Mouse (Mus musculus) spleen, postnatal 10 days (tissue): ENCODE measurements at regions not wholly inside any gene's neighbourhood (a gene's known extent, or its start where the extent isn't known, plus 50 kb on each side); places are given as distances from the start of the nearest gene placed in this dataset.
A peak's percentile ranks its signal among the peaks of the same experiment; 100 is the strongest.

Source experiments
- DNase-seq, 2 experiments: peaks; one replicate each; pipeline ENCODE4 v3.0.0; 2021 to 2022; ENCODE audit warnings: low spot score in 2 of 2

DNA sequence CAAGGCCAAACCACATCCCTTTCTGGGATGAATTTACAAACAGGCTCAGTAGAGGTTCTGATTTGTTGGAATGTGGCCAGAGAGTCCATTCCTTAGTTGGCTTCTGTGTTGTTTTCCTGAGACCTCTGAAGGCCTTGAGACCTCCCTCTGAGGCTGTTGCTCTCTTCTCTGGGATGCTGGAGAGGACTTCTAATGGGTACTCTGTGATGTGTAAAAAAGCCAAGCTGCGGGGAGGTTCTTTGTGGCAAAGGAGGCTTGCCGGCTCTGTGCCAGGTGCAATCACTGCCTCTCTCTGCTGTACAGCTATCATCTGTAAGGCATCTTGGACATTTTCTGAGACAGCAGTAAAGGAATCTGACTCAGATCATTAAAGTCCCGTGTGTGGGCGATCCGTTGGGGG, 192.3 kb downstream of the Gm5447 start:
- no peak for DNase-seq

DNA sequence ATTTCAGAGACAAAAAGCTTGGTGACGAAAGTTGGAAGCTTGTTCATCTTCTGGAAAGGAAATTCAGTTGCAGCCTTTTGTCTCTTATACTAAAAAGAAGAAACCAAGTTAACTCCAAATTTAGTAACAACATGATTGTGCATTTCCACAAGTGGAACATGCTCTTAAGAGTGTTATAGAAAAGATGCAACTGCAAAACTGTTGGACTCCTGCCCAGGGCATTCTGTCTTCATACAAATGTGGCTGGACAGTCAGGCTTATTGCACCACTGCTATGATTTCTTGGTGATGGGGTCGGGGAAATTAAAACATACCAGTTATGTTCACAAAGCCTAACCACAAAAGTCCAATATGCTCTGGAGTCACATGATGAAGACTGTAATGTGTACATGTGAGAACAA, 194.8 kb downstream of the Gm5447 start:
- no peak for DNase-seq

- DNase-seq, result no peak
Observed at GRCm38 (mm10) chr13:31171751-31172150, 197.7 kb downstream of the Gm5447 start.

DNA sequence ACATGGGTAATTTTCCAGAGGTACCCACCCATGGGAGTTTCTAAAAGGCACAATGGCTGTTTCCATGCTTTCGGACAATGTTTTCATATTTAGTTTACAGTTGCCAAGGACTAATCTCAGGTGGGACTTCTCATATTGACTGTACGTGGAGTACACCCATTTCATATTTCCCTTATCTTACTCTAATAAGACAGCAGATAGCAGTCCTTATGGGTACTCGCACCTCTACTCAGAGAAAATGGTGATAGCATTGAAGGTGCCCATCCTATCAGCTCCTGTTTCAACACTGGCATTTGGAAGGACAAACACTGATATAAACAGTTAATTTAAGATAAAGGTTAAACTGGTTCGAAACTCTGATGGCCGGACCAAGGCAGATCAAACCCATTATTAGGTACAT, 198.6 kb downstream of the Gm5447 start:
- no peak for DNase-seq

GRCm38 (mm10) chr13:31177999-31178783, 204.2 kb downstream of the Gm5447 start:
- no peak for DNase-seq

- DNase-seq, result no peak
Observed at GRCm38 (mm10) chr13:31178964-31179363, 205.0 kb downstream of the Gm5447 start.

- DNase-seq, result peak in 1 of 2 experiments; percentile 15
Observed at GRCm38 (mm10) chr13:31179407-31180001, 205.5 kb downstream of the Gm5447 start.

DNA sequence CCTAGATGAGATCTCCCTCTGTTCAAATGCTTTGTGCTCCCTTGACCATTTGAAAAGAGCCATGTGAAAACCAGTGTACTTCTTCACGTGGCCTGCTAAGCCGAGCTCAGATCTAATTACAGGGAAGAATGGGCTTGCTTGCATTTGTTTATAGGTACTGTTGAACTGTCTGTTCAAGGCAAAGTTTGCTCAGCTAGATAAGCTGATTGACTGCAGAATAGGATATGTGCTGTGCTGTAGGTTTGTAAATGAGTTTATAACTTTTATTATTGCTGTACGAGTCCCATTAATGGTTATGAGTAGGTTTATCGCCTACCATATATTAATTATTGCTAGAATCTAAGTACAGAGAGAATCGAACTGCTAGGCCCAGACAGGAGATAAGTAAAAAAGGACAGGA, 207.5 kb downstream of the Gm5447 start:
- DNase-seq, result no peak

DNA sequence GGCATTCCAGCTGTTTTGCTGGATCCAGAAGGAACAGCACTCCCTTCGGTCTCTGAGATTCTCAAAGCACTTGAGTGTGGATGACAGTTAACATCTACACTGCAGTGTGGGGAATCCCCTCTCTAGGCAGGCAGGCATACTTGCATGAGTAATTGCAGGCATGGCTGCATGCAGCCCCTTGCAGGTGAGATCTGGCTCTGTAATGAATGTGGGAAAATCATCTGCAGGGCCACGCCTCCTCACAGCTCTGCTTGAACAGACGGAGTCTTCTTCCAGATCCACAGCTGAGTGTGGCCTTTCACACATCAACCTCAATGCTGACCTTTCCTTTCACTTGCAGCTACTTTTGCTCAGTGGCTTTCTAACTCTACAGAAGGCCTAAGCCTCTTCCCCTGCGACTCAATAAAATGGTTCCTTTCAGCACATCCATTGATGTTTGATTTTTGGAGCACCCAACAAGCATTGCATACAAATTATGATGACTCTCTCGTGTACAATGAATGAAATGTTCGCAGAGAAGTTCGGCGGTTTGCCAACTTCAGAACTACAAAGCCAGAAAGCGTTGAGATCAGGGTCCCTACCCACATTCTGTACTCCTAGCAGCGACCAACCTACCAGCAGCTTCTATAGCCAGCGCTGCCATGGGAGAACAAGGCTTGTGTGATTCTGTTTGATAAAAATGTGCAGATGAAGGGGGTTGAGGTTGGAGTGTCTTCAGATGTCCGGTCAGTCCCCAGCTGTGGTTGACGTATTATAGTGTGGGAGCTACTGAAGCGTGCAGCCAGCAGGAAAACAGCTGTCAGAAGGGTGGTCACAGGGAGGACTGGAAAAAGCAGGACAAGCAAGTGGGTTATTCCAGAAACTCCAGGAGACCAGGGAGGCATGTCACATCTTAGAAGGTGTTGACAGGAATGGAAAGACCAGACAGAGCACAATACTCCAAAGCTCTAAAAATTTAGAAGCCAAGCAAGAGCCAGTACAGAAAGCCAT, 211.1 kb downstream of the Gm5447 start:
- DNase-seq, result no peak

- no peak for DNase-seq
Observed at GRCm38 (mm10) chr13:31186805-31187589, 213.0 kb downstream of the Gm5447 start.

DNA sequence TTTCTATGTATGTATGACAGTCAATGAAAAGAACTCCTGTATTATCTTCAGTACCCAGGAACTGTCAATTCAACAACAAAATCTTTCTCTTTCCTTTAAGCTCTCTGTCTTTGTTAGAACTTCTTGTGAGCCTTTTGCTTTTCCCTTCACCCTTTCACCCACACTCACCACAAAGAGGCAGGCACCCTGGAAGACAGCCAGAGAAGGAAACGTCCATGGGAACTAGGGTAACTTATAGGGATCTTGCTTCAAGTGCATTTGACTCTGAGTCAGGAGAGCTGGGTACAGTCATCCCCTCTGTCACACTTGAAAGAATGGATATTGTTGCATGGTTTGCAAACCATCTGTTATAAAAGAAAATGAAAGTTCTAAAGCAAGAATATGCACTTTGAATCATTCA, 215.1 kb downstream of the Gm5447 start:
- DNase-seq, result no peak

- no peak for DNase-seq
Observed at GRCm38 (mm10) chr13:31190036-31190435, 216.0 kb downstream of the Gm5447 start.

DNA sequence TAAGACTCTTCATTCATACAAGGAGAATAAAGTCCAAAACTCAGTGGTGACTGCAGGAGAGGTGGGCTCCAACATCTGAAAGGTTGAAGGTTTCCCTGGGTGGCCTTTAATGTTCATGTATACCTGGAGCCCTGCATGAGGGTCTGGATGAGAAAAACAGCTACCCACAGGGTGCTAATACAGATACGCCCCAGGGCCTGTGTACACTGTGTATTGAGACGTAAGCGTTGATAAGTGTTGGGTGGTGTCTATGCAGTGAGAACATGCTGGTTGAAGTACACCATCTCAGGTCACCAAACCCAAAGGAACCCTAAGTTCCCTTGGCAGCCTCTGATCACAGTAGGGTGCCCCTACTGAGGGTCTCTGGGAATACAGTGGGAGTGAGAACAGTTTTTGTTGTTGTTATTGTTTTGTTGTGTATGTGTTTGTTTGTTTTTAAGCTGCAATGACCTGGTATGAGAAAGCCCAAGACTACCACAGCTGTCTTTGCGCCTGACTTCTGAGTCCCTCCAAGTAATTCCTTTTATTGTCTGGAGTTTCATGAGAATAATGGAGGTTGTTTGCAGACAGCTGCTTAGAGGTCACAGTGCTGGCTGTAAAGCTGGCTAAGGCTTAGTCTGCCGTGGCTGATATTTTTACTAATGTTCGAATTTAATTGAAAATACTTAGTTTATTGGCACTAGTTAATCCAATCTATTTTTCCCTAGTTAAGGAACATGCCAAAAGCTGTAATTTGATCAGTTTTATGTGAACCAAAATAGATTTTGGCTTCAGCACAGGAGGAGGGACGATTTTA, 217.5 kb downstream of the Gm5447 start:
- no peak for DNase-seq

- DNase-seq, result no peak
Observed at GRCm38 (mm10) chr13:31194971-31195370, 221.0 kb downstream of the Gm5447 start.

DNA sequence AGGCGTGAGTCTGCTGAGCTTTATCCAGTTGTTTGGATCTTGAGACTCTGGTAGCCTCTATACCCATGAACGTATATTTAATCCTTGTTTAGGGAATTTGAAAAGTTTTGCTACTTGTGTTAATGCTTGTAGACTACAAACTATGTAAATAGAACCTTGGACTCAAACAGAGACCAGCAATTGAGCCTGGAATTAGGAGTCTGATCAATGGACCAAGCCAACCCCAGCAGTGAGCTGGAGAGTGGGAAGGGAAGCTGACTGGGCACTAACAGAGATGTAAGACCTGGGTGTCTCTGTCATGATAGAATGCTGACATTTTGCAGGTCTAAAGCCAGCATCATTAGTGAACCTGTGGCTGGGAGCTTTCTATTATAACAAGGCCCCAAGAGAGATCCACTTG, 222.5 kb downstream of the Gm5447 start:
- DNase-seq, result no peak

GRCm38 (mm10) chr13:31197593-31197992, 223.6 kb downstream of the Gm5447 start:
- no peak for DNase-seq

DNA sequence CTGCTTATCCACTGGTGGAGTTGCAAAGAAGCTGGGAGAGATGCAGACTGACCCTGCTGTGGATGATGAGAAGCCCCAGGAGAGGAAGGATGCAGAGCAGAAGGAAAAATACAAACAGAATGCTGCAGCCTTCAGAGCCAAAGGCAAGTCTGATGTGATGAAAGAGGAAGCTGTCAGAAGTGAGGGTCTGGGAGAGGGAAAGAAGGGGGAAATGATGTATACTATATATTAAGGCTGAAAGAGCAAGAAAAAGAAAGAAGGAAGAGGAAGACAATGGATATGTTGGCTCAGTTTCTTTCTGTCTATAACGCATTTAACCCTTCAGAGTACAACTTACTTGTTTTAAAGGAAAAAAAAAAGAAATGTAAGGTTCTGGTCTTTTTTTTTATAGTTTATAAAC, 225.4 kb downstream of the Gm5447 start:
- DNase-seq, result no peak

DNA sequence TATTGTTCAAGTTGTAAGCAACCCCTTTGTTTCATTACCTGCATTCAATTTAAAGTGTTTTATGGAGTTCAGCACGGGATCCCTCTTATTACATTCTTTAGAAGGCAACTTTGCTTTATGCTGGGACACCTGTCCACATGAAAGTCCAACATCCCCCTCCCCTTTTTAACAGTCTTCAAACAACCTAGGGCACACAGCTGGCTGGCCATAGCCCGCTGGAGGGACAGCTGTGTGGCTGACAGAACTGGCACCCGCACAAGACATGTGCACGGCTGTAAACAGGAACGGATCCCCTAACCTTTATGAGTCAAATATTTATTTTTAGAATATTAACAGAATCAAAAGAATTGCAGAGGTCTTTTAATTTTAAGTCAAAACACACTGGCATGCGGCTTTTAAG, 230.1 kb downstream of the Gm5447 start:
- DNase-seq, result no peak

GRCm38 (mm10) chr13:31206381-31206780, 232.4 kb downstream of the Gm5447 start:
- DNase-seq, result no peak

DNA sequence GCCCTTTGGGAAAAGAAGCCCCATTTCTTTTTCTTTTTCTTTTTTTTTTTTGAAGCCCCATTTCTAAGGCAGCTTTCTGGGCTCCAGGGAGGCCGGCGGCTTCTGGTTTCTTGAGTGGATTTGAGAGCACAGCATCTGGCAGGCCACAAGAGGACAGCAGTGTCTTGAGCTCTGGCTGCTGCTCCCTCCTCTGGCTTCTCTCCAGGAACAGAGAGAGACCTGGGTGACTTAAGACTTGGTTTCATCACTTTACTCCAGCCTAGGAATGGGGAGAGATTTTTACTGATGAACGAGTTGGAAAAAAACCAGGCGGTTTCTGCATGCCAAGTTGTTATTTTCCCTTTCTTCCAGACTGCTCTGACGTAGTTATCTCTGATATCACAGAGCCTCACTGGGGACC, 233.7 kb downstream of the Gm5447 start:
- DNase-seq, result no peak

DNA sequence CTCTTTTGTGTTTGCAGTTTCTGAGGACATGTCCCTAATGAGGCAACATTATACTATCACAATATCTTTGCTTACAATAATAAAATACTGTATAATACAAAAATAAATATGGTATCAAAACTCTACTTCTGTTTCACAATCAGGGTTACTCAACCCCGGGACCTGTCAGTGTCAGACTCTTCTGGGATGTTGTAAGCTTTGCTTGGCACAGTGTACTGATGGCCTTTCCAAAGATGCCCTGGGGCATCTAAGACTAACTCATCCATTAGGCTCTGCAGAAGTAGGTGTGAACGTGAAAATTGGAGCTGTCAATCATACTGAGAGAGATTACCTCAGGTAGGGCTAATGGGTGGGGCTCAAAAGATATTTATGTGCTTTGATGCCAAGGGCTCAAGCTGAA, 249.0 kb downstream of the Gm5447 start:
- no peak for DNase-seq
